Mouse (Mus musculus): ENCODE data around the gene Nrxn3.

Gene Nrxn3

DNA sequence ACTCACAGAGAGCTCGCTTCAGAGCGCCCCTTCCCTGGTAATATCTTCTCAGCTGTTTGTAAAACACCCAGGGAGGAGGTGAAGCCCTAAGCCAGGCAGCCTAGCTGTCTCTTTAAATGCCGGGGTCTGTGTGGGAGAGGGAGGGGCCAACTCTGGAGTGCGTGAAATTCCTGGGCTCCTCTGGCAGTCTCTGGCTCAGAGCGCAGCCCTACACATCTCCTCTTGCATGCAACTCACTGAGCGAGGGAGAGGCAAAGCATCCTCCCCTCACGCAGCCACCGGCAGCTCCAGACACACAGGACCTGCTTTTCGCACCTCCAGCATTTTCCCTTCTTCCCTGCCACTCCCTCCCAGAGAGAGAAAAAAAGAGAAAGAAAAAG lies at the start of gene Nrxn3:
Gene Nrxn3 (plus strand): TSS at position 186 of the 380 bp plus-strand sequence.
- no peak for DNase-seq (ENCODE audit: low spot score in 2 of 2)

DNA sequence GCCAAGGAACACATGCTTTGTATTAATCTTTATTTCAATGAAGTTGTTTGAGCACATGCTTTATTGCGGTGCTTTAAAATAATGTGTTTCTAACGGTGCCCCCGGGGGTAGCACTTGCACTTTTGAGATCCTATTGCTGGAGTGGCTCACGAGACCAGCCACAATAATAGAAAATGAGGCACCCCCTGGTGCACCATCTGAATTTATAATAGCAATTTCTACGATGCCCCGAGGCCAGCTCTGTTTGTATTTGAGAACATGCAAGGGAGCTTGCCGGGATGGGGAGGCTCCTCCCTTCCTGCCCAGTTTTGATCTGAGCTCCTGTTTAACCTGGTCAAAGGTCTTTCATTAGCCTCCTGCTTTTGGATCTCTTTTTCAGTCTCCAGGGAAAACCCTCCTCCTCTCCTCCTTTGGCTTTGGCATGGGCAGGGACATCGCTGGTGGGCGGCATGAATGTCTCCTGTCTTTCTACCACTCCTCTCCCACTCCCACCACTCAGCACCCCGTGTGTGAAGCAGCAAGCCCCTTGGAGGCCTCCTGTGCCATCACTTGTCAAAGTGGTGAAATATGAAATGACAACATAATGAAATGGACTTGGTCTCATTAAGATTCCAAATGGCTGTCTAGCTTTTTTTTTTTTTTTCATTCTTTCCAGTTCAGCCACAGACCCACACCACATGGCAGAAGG lies 18.4 kb upstream of the Nrxn3 start:
- DNase-seq (ENCODE audit: low spot score in 2 of 2) = no peak

DNA sequence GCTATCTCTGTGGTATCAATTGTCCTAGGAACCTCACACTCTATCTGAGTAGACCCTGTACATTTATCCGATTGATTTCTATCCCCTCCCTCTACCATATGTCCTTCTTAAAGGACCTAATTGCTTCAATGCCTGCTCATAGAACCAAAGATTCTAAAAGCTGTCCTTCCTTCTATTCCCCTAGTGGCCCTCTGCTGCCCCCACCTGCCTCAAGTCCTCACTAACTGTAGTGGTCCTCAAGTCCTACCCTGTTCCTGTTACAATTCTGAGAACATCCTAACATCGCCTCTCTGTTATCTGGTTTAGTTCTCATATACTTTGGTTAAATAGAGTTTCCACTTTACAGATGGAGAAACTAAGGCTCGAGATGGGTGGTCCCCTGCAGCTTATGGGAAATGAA lies 16.7 kb upstream of the Nrxn3 start:
- DNase-seq (ENCODE audit: low spot score in 2 of 2) = no peak

DNA sequence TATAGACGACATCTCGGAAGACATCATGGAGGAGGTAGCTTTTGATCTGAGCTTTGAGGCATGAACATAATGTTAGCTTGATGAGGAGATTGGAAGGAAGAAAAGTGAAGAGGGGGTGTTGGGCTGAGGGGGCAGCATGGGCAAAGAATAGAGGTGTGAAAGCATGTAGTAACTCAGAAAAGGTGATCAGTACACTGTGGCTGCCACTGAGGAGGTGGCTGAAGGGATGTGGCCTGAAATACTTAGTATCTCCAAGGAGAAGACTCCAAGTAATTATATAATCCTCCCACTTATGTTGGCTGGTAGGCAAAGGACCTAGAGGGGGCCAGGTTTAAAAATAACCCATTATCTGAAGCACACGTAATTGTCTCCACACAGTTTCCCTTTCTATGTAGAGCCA lies 14.9 kb upstream of the Nrxn3 start:
- DNase-seq (ENCODE audit: low spot score in 2 of 2) = no peak

DNA sequence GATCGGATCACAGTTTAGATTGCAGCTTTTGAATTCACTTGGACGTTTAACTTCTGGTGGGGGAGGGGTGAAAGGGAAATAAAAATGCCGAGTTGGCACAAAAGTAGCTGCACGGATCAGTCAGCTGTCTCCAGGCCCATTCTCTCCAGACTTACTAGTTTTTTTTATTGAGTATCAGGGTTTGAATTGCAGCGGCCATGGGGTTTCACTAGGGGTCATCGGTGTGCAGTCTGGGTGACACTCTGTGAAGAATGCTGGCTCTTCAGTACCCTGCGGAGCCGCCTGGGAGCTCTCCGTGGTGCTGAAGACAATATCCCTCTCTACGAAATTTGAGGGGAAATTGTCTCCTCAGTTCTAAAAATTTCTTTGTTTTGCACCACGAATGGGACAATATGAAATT lies 13.5 kb upstream of the Nrxn3 start:
- peak in 1 of 2 experiments; percentile 28 for DNase-seq (ENCODE audit: low spot score in 2 of 2)

DNA sequence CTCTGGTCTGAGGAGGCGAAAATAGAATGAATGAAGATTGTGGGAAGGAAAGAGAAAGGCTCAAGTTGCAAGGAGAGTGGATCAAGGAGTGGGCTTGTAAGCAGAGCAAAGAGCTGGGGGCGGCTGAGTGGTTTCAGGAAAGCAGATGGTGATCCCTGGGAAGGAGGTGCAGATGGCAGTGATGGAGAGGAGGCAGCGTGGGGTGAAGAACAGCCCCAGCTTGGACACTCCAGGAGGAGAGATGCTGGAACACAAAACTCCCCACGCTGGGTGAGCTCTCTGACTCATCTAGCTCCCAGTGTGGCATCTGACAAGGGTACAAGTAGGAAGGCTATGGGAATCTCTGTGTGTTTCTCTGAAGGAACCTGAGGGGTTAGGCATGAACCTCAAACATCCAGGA lies 9.2 kb upstream of the Nrxn3 start:
- DNase-seq (ENCODE audit: low spot score in 2 of 2) = no peak

DNA sequence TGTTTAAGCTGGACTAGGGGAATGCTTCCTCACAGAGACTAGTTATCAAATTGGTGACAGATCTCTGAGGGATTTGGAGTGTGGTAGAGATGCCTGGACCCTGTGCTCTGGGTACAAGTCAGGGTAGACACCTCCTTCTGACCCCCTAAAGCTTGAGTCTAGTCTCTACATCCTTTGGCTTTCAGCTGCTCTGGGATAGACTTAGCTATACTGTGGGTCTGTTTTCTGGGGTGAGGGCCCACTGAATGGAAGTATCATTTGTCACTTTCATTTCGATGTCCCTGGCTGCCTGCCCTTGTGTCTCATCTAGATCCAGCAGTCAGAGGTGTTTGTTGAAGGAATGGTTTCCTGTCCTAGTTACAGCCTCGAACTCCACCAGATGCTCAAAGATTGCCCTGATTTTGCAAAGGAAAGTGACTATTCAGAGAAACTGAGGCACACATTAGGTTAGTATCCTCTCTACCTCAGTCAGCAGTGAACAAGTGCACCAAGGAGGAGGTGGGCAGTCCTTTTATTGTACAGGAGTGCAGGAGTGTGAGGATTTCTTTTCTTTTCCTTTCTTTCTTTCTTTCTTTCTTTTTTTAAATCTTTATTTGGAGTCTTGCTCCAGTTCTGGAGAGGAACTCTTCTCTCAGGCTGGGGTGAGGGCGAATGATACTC lies 515 bp upstream of the Nrxn3 start:
- DNase-seq (ENCODE audit: low spot score in 2 of 2) = no peak

DNA sequence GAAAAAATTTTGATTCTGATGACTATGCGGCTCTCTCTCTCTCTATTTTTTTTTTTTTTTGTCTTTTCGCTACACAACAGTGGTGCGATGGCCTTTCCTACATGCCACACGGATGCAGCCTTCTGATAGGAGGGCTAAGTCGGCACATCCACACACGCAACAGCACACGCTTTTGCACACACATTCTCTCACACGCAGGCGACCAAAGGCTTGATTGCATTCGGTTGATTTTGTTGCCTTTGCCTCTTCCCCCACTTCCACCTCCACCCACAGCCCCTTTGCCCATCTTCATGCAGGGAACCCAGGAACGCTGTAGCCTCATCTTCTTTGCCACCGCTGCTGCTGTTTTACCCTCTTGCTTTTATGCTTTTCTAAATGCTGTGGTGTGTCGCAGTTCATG lies 3.6 kb downstream of the Nrxn3 start:
- no peak for DNase-seq (ENCODE audit: low spot score in 2 of 2)

DNA sequence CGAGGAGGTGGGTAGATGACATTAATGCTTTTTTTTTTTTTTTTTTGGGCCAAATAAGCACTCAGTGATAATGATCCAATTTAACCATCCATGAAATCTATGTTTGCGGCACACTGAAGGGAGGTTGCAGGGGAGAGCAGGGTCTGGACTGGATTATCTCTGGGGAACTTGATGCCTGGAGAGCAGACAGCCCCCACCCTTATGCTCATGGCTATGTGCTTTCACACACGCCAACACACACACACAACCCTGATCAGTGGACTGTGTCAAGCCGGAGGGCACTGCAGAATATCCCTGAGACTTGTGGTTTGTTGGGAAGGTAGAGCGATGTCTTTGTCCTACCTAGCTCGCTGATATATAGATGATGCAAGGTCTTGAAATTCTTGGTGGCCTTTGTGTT lies 4.1 kb downstream of the Nrxn3 start:
- DNase-seq (ENCODE audit: low spot score in 2 of 2) = no peak

DNA sequence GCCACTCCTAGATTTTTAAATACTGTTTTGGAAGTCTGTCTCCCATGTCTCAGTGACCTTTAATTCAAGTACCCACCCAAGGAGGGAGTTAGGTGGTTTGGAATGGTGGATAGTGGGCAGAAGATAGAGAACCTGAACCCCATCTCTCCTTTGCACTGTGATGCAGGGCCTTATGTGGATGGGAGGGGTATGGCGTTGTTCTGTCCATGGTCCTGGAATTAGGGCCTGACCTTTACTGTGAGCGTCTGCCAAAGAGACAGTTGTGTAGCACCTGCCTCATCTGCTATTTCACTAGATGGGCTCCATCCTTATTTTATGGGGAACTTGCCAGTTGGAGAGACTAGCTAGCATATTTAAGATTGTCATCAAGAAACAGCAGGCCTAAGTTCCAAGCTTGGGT lies 8.0 kb downstream of the Nrxn3 start:
- no peak for DNase-seq (ENCODE audit: low spot score in 2 of 2)

DNA sequence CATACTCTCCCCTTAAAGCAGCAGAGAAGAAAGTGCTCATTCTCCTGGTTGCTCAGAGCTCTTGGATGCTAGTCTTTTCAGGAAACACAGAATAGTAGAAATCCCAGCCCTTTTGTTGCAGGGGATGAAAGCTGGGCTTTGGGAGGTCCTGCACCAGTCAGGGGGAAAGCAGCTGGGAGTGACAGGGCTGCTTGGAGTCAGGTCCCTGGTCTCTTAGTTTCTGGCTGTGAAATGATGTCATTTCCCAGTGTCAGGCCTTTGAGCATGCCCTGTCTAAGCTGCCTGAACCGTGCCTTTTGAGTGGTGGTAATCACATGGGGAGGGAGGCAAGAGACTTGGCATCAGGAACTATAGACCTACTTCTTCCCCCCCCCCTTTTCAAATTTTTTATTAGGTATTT lies 12.4 kb downstream of the Nrxn3 start:
- DNase-seq (ENCODE audit: low spot score in 2 of 2) = no peak

DNA sequence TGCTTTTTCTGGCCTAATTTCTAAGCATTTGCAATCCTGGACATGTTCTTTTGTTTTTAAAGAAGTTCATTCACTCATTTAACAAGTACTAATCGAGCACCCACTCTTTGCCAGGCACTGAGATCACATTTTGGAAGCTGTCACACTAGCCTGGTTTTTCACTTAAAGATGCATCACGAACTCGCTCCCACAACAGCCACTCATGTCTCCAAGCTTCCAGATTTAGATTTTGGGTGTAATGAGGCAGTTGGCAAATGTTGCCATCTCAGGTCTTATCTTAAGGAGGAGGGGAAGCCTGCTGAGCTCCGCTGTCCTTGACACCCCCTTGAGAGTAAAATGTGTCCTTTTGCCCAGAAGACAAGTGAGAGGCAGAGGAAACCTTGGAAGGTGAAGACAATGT lies 14.4 kb downstream of the Nrxn3 start:
- DNase-seq (ENCODE audit: low spot score in 2 of 2) = no peak

DNA sequence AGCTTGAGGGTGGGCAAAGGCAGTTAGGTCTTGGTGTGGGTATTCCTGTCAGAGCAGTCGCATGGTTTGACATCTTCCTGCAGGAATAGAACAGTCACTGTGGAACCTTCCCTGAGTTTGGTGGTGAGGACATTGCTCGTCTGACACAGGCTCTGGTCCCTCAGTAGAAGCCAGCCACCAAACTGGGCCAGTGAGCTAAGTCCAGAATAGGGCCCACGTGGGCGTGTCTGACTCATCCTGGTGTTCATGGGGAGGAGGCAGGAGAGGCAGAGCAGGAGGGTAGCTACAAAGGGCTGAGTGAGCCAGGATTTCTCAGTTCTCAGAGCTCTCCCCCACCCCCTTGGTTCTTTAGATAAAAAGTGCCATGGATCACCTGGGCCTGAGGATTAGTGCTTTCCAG lies 15.9 kb downstream of the Nrxn3 start:
- no peak for DNase-seq (ENCODE audit: low spot score in 2 of 2)

DNA sequence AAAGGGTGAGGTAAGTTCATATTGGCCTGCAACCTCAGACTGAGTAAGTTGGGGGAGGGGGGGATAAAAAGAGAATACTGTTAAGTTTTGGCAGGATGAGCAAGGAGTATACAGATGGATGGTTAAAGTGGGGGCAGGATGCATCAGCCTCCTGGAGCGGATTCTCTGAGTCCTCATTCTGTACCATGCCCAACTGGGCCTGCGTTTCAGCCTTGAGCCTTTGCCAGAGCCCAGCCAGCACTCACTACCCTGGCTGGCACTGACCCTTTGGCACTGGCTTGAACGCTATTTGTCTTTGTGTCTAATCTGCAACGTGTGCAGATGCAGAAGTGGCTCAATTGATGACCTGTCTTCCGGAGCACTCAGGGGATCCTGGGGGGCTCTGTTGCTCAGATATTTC lies 24.1 kb downstream of the Nrxn3 start:
- DNase-seq (ENCODE audit: low spot score in 2 of 2) = no peak

DNA sequence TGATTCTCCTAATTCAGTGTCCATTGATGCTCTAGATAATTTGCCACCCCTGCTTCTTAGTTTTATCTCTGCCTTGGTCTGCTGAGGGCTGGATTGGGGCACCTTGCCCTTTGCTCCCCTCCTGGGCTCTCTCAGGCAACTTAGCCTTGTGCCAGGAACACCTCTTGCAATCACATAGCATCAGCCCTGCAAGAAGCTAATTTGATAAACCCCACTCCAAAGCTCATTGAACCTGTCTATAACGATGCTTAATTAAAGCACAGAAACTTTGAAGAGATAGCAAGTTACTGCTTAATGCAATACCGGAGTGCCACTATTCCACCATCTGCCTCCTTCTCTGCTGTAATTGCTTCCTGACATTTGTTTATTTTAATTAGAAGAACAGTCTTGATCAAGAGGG lies 42.1 kb downstream of the Nrxn3 start:
- no peak for DNase-seq (ENCODE audit: low spot score in 2 of 2)

DNA sequence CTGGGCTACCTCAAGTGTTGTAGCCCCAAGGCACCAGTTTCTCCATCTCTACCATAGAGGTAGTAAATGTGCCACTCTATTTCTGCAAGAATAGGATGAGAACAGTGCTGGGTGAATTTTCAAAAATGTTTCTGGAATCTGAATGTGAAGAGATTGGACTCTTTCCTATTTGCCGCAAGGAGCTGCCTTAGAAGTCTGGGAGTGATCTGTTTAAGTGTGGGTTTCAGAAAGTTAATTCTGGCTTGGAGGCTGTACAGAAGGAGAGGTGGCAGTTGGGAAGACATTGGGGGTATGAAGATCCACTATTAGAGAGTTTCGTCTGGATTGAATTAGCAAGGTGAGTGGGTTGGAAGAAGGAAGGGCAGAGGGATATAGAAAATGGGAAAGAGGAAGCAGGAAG lies 52.0 kb downstream of the Nrxn3 start:
- no peak for DNase-seq (ENCODE audit: low spot score in 2 of 2)

DNA sequence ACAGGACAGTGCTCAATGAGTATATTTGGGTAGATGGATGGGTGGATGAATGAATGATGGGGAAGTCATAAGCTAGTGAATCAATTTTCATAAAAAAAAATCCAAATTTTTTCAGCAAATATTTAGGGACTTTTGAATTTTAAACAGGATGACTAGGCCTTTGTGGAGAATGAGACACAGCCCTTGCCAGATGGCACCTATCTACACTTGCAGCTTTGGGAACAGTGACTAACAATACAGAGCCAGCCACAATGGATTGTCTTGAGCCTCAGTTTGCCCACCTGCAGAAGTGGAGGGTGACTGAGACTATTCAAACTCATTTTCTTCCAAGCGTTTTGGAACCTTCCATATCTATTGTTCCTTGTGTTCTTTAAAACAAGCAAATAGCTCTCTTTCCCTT lies 55.4 kb downstream of the Nrxn3 start:
- DNase-seq (ENCODE audit: low spot score in 2 of 2) = no peak

DNA sequence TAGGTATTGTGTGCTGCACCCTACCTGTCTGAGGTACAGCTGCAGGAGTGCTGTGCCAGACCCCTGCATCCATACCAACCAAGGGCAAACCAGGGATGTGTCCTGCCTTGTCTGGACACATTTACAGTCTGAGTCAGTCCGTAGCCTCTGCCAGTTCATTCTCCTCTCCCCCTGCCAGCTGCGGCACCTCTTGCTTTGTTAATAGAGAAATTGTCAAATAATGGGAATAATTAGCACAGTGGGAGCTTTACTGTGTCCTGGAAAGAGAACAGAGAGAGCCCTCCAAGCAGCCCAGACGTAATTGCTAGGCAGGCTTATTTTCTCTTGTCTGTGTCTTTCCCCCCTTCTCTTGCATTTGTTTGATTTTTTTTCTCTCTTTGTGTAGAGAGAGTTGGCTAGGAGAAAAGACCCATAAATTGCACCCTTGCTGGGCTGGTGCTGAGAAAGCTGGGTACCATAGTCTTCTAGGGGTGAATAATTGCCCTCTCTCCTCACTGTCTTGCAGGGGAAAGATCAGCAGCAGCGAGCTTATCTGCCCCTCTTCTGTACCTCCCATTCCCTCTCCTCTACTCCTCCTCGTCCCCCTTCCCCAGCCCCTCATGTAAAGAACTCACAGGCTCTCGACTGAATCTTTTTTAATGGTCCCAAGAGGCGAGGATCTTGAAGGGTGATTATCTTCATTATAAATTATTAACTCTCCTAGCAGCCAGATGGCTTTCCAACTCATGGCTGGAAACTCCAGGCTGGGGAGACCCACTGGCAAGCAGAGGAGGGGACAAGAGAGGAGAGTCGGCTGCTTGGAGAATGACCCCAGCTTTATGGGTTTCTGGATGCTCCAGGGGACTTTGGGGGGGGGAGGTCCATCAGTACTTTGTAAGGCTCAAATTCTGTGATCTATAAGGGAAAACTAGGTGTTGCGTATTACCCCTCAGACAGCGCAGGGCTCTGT lies 61.8 kb downstream of the Nrxn3 start:
- DNase-seq (ENCODE audit: low spot score in 2 of 2) = no peak

DNA sequence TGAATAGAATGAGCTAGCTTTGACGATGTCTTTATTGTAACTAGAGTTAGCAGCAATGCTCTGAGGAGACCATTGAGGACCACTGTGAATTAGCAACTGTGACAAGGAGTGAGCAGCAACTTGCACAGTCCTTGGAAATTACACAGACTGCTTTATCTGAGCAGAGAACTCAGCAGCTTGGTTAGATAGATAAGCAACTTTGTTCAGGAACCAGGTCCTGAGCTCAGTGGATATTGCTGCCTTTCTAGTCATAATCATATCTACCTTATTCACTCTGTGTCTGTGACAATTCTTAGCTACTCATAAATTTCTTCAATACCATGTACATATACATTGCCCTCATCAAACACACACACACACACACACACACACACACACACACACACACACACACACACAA lies 70.6 kb downstream of the Nrxn3 start:
- no peak for DNase-seq (ENCODE audit: low spot score in 2 of 2)

DNA sequence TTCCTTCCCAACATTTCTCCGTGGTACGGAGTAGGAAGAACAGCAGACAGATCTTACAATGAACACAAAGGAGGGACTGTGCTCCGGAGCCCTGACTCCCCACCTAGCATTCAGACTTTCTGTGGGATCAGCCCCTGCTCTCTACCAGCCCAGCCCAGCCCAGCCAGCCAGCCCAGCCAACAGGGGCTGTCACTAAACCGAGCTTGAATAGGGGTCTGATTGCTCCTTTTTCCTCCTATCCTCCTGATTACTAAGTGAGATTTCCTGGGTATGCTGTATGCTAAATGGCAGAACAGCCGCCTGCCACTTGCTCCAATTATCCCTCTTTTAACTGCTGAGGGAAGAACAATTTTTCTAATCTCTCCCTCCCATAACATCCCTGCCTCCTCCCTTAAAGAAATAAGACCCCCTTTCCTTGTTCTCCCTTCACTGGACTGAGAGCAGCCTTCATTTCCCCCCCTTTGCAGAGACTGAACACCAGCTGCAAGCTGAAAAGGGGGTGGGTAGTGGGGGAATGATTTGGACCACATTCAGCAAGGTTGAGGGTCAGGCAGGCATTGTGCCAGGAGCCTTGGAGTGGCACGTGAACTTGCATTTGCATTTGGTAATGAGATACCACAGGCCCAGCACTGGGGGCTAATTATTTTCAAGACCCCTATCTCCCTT lies 78.4 kb downstream of the Nrxn3 start:
- no peak for DNase-seq (ENCODE audit: low spot score in 2 of 2)

DNA sequence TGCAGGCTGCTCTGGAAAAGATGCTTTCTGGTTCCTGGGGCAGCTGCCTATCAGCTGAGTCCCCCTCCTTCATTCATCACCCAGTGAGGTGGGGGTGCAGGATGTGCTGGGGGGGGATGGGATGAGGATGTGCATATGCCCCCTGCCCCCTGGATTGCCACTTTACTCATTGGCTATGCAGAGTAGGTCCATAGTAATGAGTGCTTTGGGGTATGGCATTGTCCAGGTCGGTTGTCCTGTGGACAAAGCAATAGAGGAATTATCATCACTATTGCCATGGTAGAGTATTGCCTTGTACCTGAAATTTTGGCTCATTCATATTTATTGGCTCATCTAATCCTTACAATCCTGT lies 79.0 kb downstream of the Nrxn3 start:
- DNase-seq (ENCODE audit: low spot score in 2 of 2) = no peak

DNA sequence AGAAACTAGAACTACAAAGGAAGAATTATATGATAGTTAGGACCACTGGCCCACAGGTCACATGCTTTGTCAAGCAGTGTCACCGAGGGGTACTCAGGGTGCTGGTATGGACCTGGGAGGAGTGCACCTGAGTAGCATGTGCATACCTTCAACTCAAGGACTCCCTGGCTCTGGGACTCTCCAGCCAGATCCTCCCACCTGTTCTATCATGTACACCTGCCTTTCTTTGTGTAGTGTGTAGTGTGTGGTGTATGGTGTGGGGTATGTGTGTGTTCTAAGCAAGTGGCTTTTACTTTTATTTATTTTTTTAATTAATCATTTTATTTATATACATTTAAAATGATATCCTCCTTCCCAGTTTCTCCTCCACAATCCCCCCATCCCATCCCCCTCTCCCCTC lies 86.3 kb downstream of the Nrxn3 start:
- no peak for DNase-seq (ENCODE audit: low spot score in 2 of 2)
